Mouse (Mus musculus) cerebellum, postnatal 14 days (tissue): ENCODE measurements around the gene Myef2.
A peak's percentile ranks its signal among the peaks of the same experiment; 100 is the strongest.
"Not testable (repeated sequence)": the region's sequence is repeated elsewhere in the genome, so short reads cannot be mapped to it uniquely, and the experiment has no call there.

Source experiments
- DNase-seq, 2 experiments: peaks; one replicate each; pipeline ENCODE4 v3.0.0; 2021; ENCODE audit warnings: mixed read lengths in 2 of 2

Myef2 gene

DNA sequence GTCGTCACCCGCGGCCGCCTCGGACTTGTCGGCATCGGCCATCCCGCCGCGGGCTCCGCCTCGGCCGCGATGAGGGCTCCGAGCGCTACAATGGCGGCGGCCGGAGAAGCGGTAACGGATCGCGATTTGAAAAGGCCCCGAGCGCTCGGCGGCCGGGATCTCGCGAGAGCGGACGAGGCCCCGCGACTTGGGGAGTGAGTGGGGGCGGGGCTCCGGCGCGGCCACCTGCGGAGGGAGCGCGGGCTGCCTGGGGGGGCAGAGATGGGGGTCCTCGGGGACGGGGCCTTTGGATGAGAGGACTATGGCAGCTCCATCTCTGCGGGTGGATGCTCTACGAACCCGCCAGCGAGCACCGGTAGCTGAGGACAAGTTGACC is at the start of gene Myef2:
TSS of gene Myef2 (minus strand) at position 185 of the 376 bp plus-strand sequence.
- DNase-seq, result peak; percentile 92 to 93

DNA sequence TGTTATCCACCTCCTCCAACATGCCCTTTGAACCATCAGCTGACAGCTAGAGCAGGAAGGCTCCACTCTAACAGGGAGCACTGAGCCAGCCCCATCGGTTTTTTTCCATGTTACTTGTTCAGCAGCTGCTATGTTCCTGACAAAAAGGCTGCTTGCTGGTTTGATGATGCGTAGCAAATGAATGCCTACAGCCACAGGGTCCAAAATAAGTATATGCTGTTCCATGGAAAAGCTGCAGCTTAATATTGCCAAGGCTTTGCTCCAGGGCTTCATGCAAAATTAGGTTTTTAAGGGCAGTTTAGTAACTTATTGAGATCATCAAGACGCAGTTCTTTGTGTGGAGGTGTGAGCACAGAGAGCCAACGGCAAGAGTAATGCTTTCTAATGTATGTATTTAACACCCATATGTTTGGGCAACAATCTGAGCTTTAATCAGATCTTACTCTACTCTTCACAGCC is 38.6 kb upstream of the Myef2 start:
- DNase-seq, result no peak

DNA sequence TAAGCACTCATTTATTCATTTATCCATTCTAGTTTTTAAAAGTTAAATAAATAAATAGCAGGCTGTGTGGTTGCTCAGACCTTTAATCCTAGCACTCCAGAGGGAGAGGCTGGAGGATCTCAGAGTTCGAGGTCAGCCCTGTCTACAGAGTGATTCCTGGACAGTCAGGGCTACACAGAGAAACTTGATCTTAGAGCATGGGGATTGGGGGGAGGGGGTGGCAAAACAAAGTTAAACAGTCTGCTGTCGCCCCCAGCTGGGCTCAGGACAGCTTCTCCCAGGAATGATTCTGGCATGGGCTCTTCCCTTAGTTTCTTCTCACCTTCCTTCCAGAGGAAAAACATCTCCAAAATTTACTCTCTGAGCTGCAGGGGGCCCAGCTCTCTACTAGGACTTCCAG is 32.0 kb upstream of the Myef2 start:
- DNase-seq, result no peak

DNA sequence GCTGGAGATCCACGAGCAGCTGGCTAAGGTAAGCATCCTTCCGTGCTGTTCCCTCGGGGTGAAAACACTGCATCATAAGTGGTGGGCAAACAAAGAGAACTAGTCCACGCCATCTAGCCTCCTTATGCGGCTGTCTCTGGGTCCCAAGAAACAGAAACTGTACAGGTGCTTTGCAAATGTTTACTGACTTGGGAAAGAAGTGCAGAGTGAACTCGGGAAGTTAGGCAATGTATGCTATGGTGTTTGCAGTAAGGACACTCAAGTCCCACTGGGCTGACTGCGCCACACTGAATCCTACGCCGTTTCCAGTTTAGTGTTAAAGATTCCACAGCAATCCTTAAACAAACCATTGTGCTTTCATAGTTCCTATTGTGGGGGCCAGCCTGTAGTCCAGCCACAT is 30.8 kb upstream of the Myef2 start:
- no peak for DNase-seq

DNA sequence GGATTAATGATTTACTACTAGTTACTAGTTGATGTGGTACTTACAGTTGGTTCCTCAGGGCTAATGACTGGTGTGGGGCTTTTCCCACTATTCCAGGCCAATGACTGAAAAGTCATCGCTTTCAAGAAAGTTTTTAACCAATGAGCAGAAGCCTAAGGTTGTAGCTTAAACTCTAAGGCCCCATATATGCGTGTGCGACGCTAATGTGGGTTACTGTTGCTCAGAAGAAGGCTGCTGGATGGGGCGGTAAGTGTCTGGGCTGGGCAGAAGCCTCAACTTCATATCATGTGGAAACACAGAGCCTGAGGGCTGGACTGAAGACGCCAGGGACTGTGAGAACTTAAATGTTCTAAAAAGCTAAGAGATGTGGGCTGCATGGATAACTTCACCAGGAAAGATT is 28.9 kb upstream of the Myef2 start, which contains the start of gene Slc12a1:
TSS of gene Slc12a1 (plus strand) at position 118 of the 400 bp plus-strand sequence.
- no peak for DNase-seq

DNA sequence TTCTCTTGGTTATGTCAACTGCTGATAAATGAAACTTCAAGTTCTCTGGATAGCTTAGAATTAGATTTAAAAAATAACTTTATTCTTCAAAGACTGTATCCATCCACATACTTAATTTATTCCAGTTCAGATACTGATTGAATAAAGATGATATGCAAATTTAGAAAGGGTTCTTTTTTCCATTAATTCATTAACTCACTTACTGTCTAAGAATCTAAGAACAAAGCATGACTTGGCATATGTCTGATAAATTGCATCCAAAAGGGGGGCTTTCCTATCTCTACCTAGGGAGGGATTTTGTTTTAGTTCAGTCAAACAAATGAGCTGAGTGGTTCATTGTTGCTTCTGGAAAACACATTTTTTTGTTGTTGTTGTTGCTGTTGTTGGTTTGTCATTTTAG is 18.9 kb upstream of the Myef2 start:
- DNase-seq, result no peak

DNA sequence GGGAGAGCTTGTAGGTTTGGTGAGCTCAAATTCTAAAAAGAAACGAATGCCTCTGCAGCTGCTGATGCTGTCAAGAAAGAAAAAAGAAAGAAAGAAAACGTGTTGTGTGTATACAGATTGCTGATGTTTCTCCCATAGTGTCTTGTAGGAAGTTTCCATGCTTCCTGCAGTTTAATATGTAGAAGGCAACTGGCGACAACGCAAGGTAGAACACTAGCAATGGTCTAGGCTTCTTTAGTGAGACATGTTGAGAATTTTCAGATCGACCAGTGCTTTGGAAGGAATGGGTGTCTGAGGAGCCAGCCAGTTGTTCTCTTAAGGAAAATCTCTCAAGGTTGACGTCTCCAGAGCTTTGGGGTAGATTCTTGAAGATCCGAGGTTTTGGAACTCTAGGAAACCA is 13.4 kb upstream of the Myef2 start:
- DNase-seq, result no peak

DNA sequence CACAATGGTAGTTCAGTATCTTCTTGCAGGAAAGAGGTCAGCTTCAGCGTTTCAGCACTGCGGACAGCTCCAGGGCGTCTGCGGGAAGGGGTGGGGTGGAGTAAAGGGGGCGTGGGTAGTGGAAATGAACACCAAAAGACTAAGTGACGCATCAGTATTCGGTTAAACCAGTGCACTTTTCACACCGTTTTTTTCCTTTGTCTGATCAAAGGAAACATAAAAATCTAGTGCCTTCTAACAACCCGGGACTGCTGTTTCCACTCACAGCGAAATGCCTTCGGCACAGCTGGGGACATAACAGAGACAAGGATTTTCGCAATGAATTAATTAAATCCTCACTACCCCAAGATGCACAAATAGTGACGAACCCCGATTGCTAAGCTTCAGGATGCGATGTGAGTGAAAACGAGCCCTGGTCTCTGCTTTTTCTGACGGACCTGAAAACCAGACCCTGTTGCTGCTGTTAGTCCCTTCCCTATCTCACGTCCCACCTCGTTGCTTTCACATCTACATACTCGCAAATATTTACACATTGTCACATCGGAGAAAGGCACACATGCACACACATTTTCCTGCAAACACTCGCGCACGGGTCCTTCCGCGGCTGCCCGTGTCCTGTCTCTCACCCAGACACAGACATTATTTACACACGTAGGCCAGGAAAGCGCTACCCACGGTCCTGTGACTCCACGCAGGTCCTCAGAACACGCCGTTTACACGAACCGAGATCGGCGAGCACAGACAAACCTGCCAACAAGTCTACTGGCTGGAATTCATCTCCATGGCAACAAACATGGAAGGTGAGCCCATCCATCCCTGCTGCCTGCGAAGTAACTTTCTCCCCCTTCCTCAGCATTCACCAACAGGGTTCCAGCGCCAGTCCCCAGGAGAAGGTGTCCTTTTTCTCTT is 12.7 kb upstream of the Myef2 start, which contains the start of gene Ctxn2:
TSS of gene Ctxn2 (plus strand) at position 790 of the 909 bp plus-strand sequence.
- DNase-seq, result peak; percentile 33 to 46

DNA sequence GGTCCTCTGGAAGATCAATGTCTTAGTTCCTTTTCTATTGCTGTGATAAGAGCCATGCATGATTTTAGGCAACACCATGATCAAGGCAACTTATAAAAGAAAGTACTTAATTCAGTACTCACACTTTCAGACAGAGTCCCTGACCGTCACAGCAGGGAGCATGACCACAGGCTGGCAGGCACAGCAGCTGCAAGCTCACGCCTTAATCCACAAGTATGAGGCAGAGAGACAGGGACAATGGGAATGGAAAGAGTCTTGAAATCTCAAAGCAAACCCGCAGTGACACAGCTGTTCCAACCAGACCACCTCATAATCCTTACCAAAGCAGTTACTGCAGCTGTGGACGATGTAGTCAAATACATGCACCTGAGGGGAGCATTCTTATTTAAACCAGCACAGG is 10.7 kb upstream of the Myef2 start:
- DNase-seq, result no peak

DNA sequence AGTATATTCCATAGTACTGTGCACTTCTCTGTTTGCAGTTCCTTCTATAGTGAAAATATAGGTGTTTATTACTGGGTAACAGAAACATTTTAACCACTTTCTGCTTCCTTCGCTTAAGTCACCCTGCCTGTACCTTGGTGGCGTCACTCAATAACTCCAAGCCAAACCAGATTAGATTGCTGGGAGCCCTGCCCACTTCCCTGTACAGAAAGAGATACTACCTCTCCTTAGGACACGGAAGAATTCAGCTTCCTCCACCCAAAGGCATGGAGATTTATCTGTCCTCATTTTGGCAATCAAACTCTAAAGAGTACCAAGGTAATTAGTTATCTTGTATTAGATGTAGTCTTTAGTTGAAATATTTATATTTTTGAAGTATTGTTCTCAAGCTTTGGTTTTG is 3.3 kb upstream of the Myef2 start:
- no peak for DNase-seq

DNA sequence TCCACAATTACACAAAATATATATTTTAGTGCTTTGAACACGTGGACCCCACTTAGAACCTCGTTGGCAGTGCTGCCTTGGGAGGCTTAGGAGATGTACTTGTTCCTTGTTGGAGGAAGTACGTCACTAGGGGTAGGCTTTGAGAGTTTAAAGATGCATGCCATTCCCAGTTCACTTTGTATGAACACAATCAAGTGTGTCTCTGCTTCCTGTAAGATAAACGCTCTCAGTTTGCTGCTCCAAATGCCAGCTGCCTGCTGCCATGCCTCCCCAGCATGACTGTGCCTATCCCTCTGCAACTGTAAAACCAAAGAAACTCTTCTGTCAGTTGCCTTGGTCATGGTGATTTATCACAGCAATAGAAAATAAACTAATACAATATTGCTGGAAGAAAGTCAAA is 2.4 kb upstream of the Myef2 start:
- no peak for DNase-seq

DNA sequence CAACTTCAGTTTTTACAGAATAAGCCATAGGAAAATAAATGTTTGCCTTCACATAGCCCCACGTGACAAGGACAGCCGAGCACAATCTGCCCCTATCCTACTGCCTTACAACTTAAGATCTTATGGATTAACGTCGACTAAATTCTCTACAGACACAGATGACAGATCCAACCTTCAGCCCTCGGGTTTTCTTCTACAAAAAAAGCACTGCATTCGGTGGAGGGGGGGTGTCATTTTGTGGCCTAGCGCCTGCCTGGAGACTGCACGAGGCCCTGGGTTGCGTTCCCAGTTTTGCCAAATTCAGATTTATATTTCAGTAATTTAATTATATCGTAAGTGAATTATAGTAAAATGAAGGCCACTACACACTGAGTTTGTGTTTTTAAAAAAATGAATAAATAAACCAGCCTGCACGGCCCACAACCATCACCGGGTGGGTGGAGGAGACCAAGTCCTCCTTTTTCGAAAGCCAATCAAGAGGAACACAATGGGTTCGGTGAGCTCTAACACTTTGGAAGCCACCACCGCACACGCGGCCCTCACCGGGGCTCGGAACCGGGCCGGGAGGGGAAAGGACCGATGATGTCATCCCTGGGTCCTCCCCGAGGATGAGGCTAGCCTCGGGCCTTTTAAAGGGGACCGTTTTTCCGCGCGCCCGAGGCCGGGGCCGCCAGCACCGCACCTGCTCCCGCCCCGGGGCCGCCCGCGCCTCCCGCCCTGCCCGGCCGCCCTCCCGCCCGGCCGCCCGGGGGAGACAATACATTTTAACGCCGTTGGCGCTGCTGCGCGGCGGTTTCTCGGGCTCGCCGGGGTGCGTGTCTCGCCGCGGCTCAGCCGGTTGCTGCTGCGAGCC is 611 bp downstream of the Myef2 start:
- peak; percentile 68 to 78 for DNase-seq

DNA sequence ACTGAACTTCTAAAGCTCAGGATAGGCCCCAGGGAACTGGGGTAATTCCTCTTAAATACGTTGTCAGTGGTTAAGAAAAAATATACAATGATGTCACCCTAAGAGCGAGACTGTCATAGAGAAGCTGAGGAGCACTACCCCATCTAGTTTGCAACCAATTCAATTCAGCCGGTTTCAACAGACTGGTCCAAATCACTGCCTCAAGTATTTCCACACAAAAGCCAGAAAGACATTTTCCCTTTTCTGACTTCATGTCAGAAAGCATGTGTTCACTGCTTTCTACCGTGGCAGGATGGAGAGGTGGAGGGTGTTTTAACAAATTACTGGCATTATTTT is 1.2 kb downstream of the Myef2 start:
- no peak for DNase-seq

DNA sequence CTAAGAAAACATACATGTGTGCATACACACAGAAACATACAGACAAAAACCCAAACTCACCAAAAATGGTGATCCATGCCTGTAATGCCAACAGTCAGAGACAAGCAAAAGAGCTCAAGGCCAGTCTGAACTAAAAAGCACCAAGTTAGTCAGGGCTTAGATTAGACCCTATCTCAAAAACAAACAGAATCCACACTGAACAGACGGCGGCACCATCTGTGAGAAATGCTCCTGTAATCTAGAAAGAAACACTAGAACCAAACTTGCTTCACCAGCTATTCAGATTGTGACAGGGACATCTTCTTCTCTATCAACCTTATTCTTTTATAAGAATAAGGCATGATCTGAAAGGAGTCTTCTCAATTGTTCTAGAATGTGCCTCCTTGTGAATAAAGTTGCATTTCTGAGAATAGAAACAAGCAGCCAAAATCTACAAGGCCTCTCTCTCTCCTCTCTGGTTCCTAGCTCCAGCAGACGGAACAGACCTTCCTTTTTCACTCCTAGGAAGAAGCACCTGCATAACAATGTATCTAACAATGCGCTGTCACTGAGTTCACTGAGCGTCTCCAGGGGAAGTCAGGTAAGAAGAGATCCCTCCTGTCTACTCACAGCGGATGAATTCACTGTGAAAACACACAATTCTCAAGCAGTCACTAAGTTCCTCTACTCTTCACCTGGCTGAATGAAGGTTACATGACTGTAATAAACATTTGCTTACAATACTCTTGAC is 3.9 kb downstream of the Myef2 start:
- peak in 1 of 2 experiments; percentile 47 for DNase-seq

DNA sequence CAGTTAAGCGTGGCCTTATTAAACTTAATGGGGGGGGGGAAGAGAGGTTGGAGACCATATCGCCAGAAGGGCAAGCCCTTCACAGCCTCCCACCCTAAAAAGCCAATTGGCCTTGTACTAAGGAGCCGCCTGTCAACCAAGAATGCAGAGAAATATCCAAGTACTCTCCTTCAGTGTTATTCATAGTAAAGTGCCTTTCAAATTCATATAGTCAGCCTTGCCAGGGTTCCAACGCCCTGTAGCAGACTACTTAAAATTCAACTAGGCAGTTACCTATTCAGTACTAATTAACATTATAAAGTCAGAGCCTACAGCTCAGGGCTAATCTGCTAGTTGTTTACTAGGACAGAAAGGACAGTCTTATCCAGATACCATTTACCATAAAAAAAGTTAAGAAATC is 16.9 kb downstream of the Myef2 start:
- not testable (repeated sequence) for DNase-seq

DNA sequence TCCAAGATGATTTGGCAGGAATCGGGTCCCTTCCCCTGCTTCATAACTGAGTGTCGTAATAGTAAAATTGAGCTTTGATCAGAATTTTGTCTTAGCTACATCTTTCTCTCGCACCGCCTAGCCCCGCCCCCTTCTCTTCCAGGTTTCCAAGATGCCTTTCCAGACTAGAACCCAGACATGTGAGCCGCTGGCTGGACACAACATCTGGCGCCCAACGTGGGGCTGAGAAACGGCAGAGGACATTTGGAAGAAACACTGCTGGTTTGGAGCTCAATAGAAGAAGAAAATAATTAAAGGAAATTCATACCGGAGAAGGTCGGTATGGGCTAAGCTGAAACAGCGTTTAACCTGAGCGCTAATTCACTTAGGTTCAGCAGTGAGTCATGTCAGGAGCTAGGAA is 19.0 kb downstream of the Myef2 start:
- DNase-seq, result not testable (repeated sequence)

DNA sequence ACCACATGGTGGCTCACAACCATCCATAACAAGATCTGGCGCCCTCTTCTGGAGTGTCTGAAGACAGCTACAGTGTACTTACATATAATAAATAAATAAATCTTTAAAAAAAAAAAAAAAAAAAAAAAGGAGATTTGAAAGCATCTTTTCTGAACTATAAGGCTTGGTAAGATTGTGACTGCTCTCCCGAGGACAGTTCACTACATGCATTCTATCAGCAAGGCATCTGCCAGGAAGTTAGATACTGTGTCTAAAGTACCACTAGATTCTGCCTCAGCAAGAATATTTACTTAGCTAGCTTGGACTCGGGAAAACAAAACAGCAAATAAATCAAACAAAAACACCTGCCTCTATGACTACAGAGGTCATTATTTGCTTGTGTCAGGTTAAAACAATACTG is 31.3 kb downstream of the Myef2 start:
- not testable (repeated sequence) for DNase-seq

DNA sequence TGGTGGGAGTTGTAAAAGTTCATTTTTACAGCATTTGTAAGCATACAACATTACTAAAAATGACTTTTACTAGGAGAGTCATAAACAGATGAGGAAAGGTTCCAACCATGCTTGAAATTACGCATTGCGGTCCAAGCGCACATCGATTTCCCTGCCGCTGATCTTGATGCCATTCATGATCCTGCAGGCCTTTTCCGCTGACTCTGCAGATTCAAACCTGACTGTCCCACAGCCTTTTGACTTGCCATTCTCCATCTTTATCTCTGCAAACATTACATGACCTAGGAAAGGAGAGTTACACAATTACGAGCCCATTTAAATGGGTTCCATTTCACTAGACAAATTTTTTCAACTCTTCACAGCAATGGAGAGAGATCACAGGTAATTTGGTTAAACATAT is 34.7 kb downstream of the Myef2 start:
- no peak for DNase-seq

DNA sequence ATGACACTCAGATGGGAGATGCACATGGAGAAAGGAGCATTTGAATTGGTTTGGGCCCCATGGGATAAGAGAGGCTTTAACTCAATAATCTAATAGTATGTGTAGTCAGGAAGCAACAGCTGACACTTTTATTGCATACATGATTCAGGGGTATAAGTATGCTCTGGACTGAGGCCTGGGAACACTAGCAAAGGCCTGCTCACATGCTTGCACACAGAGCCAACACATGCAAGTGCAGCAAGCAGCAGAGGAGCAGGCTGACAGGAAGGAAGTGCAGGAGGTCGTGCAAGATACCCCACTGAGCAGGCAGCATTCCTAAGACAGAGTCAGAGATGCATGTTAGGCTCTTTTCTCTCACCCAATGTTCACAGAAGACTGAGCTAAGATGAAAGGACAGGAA is 39.6 kb downstream of the Myef2 start:
- no peak for DNase-seq

DNA sequence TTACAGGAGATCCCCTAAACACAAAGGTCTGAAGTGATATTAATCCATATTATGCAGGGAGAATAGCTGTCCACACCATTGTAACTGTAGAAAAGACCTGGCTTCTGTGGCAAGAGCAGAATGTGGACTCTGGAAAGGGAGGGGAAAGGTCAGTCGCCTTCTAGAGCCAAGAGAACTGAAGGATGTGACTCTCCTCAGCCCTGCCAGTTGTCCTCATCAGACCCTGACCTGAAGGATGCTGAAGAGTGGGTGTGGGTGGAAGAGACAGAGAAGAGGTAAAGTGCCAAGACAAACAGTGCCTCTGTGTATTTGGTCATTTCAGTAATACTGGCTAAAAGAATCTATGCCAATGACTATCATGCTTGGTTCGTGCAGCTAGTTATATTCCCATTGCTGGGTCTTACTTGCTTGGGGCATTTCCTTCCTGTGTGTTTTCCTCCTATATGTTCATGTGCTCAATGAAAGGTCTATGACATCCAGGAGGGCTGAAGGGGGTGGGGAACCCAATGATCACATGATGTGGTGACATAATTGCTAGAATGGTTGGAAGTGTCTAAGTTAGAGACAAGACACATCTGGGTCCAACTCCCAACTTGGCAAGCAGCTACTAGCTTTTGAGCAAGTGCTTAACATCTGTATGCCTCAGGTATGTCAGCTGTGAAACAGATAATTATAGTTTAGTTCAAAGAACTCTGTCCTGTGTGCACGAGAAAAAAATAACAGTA is 50.2 kb downstream of the Myef2 start:
- DNase-seq, result no peak

DNA sequence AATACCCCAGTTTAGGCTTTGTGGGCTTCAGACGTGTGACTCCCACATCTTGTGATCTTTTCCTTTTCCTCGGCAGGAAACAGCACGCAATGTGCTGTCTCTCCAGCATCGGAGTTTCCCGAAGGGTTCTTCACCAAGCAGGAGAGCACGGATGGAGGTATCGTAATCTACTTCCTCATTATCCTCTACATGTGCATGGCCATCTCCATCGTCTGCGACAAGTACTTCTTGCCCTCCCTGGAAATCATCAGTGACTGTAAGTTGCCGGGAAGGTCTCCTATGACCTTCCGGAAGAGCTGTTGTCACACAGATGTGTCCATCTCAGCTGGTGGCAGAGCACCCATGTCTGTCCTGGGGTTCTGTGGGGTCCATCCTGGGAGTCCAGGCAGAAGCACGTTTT is 54.8 kb downstream of the Myef2 start:
- DNase-seq, result no peak

DNA sequence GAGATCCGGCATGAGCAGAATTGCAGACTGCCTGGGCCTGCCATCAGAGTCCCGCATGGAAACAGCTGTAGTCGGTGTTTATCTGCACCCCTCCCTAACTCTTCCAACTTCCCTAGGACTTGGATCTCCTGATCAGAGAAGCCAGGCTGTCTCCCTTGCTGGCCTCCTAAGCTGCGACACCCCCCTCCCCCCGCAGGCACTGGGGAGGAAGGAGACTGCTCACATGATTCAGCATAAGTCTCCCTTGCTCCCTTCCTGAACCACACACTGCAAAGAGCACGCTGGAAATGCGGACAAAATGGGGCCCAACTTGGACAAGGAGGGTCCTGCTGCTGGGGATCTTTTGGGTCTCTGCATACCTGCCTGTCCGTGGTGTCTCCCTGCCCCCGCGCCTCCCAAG is 55.6 kb downstream of the Myef2 start, which contains the start of gene Slc24a5:
TSS of gene Slc24a5 (plus strand) at position 231 of the 400 bp plus-strand sequence.
- no peak for DNase-seq
